Mouse (Mus musculus) intestine, embryonic 16.5 days (tissue): ENCODE results near the gene Tmprss9. TPM values are rescaled to one million over a fixed set of nuclear protein-coding genes. Genes with fewer than 3 reads are reported as not detected.
"Not testable (repeated sequence)": the region's sequence is repeated elsewhere in the genome, so short reads cannot be mapped to it uniquely, and the experiment has no call there.

Experiments
- ATAC-seq: fragments of 200-750 bp; cut with Nextera tagmentation; 2 replicates; pipeline ENCODE4 v1.8.0; 2017; ENCODE audit warnings: moderate TSS enrichment, moderate library complexity
- H3K27ac ChIP-seq: fragments of 300-500 bp; sonication (generic); 2 replicates; pipeline ENCODE4 v1.5.1; 2014; ENCODE audit warnings: mild to moderate bottlenecking, low read length
- H3K27me3 ChIP-seq: fragments of 300-500 bp; sonication (generic); replicated peaks from 2 replicates; pipeline ENCODE4 v1.6.1; 2014; ENCODE audit warnings: low read length, control low read depth, mixed read lengths; ENCODE audit not compliant: control insufficient read depth, insufficient read depth
- H3K36me3 ChIP-seq: fragments of 300-500 bp; sonication (generic); 2 replicates; pipeline ENCODE4 v1.6.1; 2014; ENCODE audit warnings: low read length, control low read depth; ENCODE audit not compliant: control insufficient read depth, insufficient read depth
- H3K4me1 ChIP-seq: fragments of 300-500 bp; sonication (generic); 2 replicates; pipeline ENCODE4 v1.6.1; 2014; ENCODE audit warnings: low read length, control low read depth, mixed read lengths; ENCODE audit not compliant: control insufficient read depth, insufficient read depth
- H3K4me2 ChIP-seq: fragments of 300-500 bp; sonication (generic); 2 replicates; pipeline ENCODE4 v1.6.1; 2014; ENCODE audit warnings: low read depth, low read length, control low read depth
- H3K4me3 ChIP-seq: fragments of 300-500 bp; sonication (generic); 2 replicates; pipeline ENCODE4 v1.5.1; 2014; ENCODE audit warnings: mild to moderate bottlenecking, low read length
- H3K9ac ChIP-seq: fragments of 300-500 bp; sonication (generic); 2 replicates; pipeline ENCODE4 v1.6.1; 2014; ENCODE audit warnings: low read depth, low read length
- H3K9me3 ChIP-seq: fragments of 300-500 bp; sonication (generic); 2 replicates; pipeline ENCODE4 v1.6.1; 2016; ENCODE audit warnings: low read length, control low read depth; ENCODE audit not compliant: control insufficient read depth
- WGBS: fragments of 180-500 bp; shearing (Covaris S2); extraction: QIAGEN DNeasy Blood & Tissue Kit; methylation state at CpG from one replicate; pipeline ENCODE4 v1.1.7; 2014; 5-methylcytosine and 5-hydroxymethylcytosine counted together
- polyA plus RNA-seq: library from polyadenylated mRNA; unstranded; fragments of >200 nt; fragmentation: Nextera tagmentation; extraction: Ambion mirVana; gene quantifications from 2 replicates; pipeline ENCODE4 v1.2.1, GENCODE M21; 2015

Gene Tmprss9
- polyA plus RNA-seq, 1 experiment from 2014 or later: 0.06 TPM

DNA sequence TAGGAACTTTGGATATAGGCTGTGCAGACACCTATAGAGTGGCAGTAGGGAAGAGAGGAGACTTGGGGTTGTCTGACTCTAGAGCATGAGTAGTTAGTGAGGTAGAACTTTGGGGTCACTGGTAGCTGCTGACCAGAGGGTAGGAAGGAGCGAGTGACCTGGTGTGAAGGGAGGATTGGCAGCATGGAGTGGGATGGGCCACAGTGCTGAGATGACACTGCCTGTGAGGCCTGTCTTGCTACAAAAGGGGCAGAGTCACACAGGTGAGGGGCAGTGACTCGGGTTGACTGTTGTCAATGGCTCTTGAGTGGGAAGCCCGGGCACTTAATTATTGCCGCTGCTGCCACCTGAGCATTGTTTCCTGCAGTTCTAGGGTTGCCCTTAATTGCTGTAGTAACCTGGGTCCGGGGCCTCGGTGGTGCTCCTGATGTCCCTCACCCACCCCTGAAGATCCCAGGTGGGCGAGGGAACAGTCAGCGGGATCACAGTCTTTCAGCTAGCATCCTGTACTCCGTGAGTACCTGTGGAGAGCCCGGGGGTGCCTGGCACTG lies 43.7 kb upstream of the Tmprss9 start:
- peak overlapping the region; percentile 93 for H3K4me2 ChIP-seq
- H3K4me3 ChIP-seq: peak overlapping the region; percentile 73
- peaks cover 26% of the 10 kb centered on the region for H3K4me1 ChIP-seq
- H3K9ac ChIP-seq: peak overlapping the region; percentile 94
- 66% methylated on average over 10 of the region's 10 CpGs for WGBS
- no peaks in the 10 kb centered on the region for H3K27me3 ChIP-seq
- H3K27ac ChIP-seq: no peak overlapping the region
- no peaks in the 10 kb centered on the region for H3K9me3 ChIP-seq
- peaks cover 4% of the 10 kb centered on the region; the same call in 1 of the 2 replicates for H3K36me3 ChIP-seq
- no peak for ATAC-seq

DNA sequence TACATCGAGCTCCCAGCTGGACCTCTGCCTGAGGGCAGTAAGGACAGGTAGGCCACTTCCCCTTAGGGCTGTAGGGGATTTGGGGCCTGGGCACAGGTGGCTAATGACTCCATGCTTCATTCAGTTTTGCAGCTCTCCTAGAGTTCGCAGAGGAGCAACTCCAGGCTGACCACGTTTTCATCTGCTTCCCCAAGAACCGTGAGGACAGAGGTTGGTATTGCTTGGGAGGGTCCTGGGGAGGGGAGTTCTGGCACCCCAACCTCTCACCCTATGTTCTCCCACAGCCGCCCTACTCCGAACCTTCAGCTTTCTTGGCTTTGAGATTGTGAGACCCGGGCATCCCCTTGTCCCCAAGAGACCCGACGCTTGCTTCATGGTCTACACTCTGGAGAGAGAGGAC lies 43.1 kb upstream of the Tmprss9 start:
- not testable (repeated sequence) for H3K9ac ChIP-seq, H3K9me3 ChIP-seq, H3K27me3 ChIP-seq, H3K4me3 ChIP-seq, H3K27ac ChIP-seq, H3K36me3 ChIP-seq, ATAC-seq
- WGBS: 83% methylated on average over 9 of the region's 9 CpGs
- Histone ChIP-seq H3K4me1 (peaks cover 26% of the 10 kb centered on the region), H3K4me2 (peak overlapping the region; percentile 93; the same call in 1 of the 2 replicates)

DNA sequence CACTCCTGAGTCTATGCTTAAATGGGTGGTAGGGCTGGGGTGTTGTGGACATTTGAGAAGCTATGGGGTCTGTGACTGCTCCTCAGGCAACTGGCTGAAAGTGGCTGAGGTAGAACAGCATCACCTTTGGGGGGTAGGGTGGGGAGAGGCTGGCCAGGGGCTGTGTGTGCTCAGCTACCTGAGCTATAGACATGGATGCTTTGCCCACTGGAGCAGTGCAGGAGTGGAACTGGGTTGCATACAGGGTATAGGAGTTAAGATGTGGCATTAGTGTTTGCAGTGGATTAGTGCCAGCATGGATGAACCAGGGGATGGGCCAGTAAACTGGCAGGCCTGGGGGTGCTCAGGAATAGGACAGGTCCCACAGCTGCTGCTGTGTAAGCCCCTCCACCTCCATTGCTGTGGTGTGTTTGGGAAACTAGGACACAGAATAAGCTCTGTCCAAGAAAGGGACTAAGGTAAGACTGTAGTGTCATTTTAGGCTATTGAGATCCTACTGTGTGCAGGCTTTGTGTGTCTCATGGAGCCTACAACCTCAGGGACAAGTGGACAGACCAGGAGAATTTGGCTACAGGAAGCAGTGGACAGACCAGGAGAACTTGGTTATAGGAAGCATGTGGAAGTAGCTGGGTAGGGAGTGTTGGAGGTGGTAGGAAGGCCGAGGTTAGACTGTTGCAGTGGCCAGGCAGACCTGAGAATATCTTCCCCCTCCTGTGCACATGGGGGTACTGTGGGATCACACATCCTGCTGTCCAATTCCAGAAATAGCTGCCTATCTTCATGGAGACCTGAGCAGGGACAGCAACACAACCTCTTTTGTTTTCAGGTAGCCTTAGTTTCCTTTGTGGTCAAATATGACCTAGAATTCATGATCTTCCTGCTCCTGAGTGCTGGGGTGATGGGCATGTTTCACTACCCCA lies 42.0 kb upstream of the Tmprss9 start:
- Histone ChIP-seq H3K4me3 (no peak overlapping the region), H3K9me3 (no peaks in the 10 kb centered on the region), H3K27ac (no peak overlapping the region), H3K36me3 (peaks cover 4% of the 10 kb centered on the region; the same call in 1 of the 2 replicates), H3K4me1 (peaks cover 26% of the 10 kb centered on the region), H3K4me2 (no peak overlapping the region), H3K27me3 (peaks cover 13% of the 10 kb centered on the region), H3K9ac (no peak overlapping the region)
- 64% methylated on average over 1 of the region's 1 CpGs for WGBS
- no peak for ATAC-seq

DNA sequence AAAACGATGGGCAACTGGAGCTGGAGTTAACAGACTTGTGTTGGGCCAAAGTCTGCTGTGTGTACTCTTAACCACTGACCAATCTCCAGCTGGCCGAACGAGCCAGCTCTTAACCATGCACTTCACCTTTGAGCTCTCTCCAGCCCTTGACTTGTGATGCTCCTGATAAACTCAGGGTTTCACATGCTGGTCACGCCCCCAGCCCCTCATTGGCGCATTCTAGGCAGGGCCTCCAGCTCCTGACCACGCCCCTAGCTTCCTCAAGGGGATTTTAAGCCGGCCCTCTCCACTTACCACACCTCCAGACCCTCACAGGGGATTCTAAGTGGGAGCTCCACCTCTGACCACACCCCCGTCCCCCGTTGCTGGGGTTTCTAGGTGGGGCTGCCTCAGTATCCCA lies 40.5 kb upstream of the Tmprss9 start:
- peak overlapping the region; percentile 23; the same call in 1 of the 2 replicates for H3K4me2 ChIP-seq
- no peak overlapping the region for H3K4me3 ChIP-seq
- 3% methylated on average over 9 of the region's 9 CpGs for WGBS
- H3K4me1 ChIP-seq: peaks cover 26% of the 10 kb centered on the region
- peak overlapping the region; percentile 27 for H3K27ac ChIP-seq
- peaks cover 28% of the 10 kb centered on the region for H3K27me3 ChIP-seq
- no peak overlapping the region for H3K9ac ChIP-seq
- no peaks in the 10 kb centered on the region for H3K9me3 ChIP-seq
- H3K36me3 ChIP-seq: peaks cover 4% of the 10 kb centered on the region; the same call in 1 of the 2 replicates
- peak; percentile 8 for ATAC-seq

DNA sequence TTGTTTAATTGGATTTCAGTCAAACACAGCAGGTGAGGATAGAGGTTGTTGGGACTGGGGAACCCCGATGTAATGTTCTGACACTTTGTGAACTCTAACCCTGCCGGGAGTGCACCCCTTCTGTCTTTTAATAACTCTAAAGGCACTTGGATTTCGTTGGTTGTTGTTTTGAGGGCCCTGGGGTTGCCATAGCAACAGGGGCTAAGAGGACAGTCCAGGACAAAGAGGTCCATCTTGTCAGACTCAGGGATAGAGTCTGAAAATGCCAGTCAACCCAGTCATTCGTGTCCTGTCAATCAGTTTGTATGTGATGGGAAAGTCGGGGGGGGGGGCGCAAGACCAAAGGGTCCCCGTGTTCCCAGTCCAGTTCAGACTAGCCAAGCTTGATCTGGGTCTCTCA lies 38.8 kb upstream of the Tmprss9 start:
- no peaks in the 10 kb centered on the region for H3K9me3 ChIP-seq
- no peak overlapping the region for H3K4me3 ChIP-seq
- H3K9ac ChIP-seq: no peak overlapping the region
- WGBS: 77% methylated on average over 7 of the region's 7 CpGs
- H3K4me2 ChIP-seq: no peak overlapping the region
- no peak overlapping the region for H3K27ac ChIP-seq
- H3K4me1 ChIP-seq: peaks cover 24% of the 10 kb centered on the region
- ATAC-seq: no peak
- H3K36me3 ChIP-seq: peaks cover 4% of the 10 kb centered on the region; the same call in 1 of the 2 replicates
- H3K27me3 ChIP-seq: peaks cover 35% of the 10 kb centered on the region

DNA sequence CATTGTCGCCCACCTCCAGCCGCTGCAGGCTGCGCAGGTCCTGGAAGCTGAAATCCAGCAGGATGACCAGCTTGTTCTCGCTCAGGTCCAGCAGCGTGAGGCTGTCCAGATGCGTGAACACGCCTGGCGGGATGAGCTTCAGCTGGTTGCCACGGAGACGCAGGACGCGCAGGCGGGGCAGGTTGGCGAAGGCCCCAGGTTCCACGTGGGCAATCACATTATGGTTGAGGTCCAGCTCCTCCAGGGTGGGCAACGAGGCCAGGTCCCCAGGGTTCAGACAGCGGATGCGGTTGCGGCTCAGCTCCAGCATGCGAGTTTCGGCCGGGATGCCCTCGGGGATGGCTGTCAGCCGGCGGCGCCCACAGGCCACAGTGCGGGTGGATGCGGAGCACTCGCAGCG lies 36.0 kb upstream of the Tmprss9 start:
- no peak for ATAC-seq
- Histone ChIP-seq H3K4me3 (no peak overlapping the region), H3K27me3 (peaks cover 35% of the 10 kb centered on the region), H3K36me3 (no peaks in the 10 kb centered on the region), H3K4me2 (no peak overlapping the region), H3K9ac (no peak overlapping the region), H3K9me3 (no peaks in the 10 kb centered on the region), H3K4me1 (peaks cover 5% of the 10 kb centered on the region), H3K27ac (no peak overlapping the region)
- WGBS: 47% methylated on average over 30 of the region's 30 CpGs

DNA sequence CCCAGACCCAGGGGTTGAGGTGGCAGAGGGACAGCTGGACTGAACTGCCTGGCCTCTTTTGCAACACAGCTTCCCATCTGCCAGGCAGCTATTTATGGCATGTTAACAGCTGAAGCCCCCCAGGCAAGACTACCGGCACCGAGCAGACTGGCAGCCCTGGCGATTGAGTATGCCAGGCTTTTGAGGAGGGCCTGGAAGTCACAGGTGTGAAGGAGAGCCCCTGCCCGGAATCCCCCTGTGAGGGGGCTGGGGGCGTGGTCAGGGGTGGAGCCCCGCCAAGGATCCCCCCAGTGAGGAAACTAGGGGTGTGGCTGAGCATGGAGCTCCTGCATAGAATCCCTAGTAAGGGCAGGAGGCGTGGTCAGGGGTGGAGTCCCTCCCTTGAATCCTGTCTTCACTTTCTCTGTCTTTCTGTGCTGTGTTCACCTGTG lies 34.7 kb upstream of the Tmprss9 start:
- Histone ChIP-seq H3K27ac (no peak overlapping the region), H3K4me1 (no peaks in the 10 kb centered on the region), H3K9me3 (no peaks in the 10 kb centered on the region), H3K9ac (no peak overlapping the region), H3K4me3 (no peak overlapping the region), H3K27me3 (peaks cover 39% of the 10 kb centered on the region), H3K36me3 (no peaks in the 10 kb centered on the region), H3K4me2 (no peak overlapping the region)
- no peak for ATAC-seq
- WGBS: 46% methylated on average over 7 of the region's 7 CpGs

DNA sequence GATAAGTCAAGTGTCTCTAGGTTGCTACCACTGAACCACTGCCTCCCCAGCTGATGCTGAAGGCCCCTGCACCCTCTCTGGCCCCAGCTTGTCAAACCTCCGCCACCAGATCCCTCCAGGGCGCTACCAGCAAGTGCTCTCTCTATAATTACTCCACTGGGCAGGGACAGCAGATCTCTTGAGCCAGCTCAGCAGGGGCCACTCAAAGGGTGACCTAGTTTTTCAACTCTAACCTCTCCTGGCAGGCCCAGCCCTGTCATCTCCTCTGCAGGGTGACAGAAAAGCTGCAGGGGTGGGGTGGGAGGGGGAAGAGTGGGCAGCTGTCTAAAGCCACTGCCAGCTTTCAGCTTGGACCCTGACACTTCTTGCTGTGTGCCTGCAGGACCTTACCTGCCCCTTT lies 33.8 kb upstream of the Tmprss9 start:
- no peaks in the 10 kb centered on the region for H3K4me1 ChIP-seq
- H3K9me3 ChIP-seq: no peaks in the 10 kb centered on the region
- no peak for ATAC-seq
- 26% methylated on average over 2 of the region's 2 CpGs for WGBS
- no peak overlapping the region for H3K27ac ChIP-seq
- H3K36me3 ChIP-seq: no peaks in the 10 kb centered on the region
- no peak overlapping the region for H3K4me2 ChIP-seq
- H3K27me3 ChIP-seq: peaks cover 47% of the 10 kb centered on the region
- H3K4me3 ChIP-seq: no peak overlapping the region
- H3K9ac ChIP-seq: no peak overlapping the region

DNA sequence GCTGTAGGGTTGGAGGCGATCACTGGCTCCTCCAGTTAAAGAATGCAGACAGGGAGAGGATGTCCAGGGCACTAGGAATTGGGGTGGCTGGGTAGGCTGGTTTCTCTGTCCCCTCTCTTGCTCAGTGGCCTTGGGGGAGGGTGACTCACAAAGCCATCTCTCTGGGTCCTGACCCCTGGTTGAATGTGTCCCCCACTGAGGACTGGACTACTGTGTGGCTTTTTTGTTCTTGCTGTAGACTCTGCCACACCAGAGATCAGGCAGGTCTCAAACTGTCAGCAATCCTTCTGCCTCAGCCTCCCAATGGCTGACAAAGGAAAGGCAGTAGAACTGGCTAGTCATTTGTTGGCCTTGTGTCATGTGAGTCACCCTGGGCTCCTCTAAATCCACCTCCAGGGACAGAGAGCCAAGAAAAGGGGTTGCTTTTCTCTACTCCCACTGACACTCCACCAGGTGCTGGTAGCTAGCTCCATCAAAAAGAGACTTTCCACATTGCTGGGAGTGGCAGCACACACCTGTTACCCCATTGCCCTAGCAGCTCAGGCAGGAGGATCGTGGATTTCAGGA lies 33.2 kb upstream of the Tmprss9 start:
- no peak for ATAC-seq
- H3K4me3 ChIP-seq: no peak overlapping the region
- no peaks in the 10 kb centered on the region for H3K36me3 ChIP-seq
- H3K27me3 ChIP-seq: peaks cover 52% of the 10 kb centered on the region
- WGBS: 59% methylated on average over 2 of the region's 2 CpGs
- no peaks in the 10 kb centered on the region for H3K9me3 ChIP-seq
- H3K4me2 ChIP-seq: no peak overlapping the region
- H3K9ac ChIP-seq: no peak overlapping the region
- no peak overlapping the region for H3K27ac ChIP-seq
- no peaks in the 10 kb centered on the region for H3K4me1 ChIP-seq
